Mouse (Mus musculus) spleen, adult 12 weeks (tissue): ENCODE measurements around the gene Celf5.

Experiments
- DNase-seq: peaks from one replicate; pipeline ENCODE4 v3.0.0; 2022; ENCODE audit warnings: low spot score

Celf5 gene

GRCm38 (mm10) chr10:81426897-81427296, 55.6 kb downstream of the Celf5 start:
- DNase-seq = no peak

DNA sequence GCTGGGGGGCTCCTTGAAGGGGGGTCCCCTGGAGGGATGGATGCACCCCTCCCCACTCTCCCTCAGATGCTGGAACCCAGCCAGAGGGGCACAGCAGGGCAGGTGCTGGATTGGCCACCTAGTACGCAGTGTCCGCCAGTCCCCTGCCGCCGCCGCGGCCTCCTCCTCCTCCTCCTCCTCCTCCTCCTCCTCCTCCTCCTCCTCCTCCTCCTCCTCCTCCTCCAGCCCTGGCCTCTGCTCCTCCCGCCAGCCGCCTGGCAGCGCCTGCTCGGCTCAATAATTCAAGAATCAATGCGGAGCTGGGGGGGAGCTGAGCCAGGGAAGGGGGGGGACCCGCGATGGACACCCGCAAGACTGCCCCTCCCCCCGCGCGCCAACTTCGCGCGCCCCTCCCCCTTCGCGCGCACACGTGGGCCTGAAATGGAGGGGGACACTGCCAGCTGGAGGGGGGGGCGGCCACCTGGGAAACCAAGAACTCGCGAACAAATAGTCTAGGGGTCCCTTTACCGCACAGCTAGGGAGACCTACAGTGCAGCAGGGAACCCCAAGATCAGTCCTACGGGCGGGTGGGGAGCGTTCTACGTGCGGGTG, 56.3 kb downstream of the Celf5 start:
- no peak for DNase-seq

GRCm38 (mm10) chr10:81425236-81425850, 57.2 kb downstream of the Celf5 start:
- no peak for DNase-seq

GRCm38 (mm10) chr10:81424246-81425051, 58.1 kb downstream of the Celf5 start:
- no peak for DNase-seq

DNA sequence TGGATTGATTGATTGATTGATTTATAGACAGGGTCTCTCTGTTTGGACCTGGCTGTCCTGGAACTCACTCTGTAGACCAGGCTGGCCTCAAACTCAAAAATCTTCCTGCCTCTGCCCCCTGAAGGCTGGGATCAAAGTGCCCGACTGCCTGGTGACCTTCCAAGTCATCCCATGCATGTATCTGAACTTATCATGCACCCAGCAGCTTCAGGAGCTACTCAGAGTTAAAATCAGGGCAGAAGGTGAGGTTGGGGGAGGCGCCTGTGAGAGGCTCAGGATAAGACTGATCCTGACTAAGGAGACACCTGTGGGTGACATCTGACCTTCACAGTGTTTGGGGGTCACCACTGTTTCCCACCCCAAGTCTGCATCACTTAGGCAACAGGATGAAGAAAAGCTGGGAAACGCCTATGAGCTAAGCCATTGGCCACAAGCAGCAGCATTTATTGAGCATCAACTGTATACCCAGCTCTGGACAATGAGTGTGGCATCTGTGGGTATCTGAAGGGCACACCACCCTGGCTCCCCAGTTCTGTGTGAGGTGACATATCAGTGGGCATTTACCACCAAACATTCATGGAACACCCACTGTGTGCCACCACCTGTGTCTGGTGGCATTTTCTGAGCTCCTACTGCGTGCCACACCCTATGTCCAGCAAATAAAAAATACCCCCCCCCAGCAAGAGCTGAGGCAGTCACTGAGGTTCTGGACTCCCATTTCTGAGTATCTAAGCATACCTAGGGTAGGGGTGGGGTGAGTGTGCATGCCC, 58.8 kb downstream of the Celf5 start:
- DNase-seq = no peak

- no peak for DNase-seq
Observed at GRCm38 (mm10) chr10:81422661-81423217, 59.8 kb downstream of the Celf5 start.

- no peak for DNase-seq
Observed at GRCm38 (mm10) chr10:81422191-81422590, 60.3 kb downstream of the Celf5 start.

- DNase-seq = no peak
Observed at GRCm38 (mm10) chr10:81421797-81422100, 60.8 kb downstream of the Celf5 start.

DNA sequence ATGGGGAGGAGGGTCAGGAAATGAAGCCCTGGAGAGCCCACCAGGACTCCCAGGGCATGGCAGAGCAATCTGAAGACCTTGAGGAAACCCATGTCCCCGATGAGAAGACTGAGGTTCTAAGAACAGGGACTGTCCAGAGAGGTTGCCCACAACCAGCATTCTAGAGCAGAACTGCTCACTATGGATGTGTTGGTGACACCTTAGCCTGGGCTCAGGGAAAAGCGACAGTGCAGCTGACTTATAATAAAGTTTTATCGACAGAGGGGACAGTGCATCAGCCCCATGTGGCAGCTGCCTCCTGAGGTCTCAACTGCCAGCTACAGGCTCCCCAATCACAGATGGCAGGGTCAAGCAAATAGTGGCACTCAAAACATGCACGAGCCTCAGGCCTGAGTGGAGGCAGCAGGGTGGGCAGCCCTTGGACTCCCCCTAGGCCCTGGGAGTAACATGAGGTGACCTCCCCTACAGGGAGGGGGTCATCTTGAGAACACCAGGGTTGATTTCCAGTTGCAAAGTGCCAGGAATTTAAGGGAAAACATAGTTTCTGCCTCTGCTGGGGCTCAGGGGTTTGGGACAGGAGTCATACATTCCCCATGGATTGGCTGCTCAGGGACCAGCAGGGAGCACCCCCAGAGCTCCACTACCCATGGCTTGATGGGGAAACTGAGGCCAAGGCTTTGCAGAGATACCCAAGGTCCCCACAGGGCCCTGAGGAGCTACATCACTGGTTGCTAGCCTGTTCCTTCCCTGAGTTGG, 61.3 kb downstream of the Celf5 start:
- DNase-seq = no peak

GRCm38 (mm10) chr10:81420191-81420767, 62.2 kb downstream of the Celf5 start:
- DNase-seq = no peak

GRCm38 (mm10) chr10:81419111-81419928, 63.2 kb downstream of the Celf5 start:
- no peak for DNase-seq

- no peak for DNase-seq
Observed at GRCm38 (mm10) chr10:81418216-81419070, 64.1 kb downstream of the Celf5 start.

DNA sequence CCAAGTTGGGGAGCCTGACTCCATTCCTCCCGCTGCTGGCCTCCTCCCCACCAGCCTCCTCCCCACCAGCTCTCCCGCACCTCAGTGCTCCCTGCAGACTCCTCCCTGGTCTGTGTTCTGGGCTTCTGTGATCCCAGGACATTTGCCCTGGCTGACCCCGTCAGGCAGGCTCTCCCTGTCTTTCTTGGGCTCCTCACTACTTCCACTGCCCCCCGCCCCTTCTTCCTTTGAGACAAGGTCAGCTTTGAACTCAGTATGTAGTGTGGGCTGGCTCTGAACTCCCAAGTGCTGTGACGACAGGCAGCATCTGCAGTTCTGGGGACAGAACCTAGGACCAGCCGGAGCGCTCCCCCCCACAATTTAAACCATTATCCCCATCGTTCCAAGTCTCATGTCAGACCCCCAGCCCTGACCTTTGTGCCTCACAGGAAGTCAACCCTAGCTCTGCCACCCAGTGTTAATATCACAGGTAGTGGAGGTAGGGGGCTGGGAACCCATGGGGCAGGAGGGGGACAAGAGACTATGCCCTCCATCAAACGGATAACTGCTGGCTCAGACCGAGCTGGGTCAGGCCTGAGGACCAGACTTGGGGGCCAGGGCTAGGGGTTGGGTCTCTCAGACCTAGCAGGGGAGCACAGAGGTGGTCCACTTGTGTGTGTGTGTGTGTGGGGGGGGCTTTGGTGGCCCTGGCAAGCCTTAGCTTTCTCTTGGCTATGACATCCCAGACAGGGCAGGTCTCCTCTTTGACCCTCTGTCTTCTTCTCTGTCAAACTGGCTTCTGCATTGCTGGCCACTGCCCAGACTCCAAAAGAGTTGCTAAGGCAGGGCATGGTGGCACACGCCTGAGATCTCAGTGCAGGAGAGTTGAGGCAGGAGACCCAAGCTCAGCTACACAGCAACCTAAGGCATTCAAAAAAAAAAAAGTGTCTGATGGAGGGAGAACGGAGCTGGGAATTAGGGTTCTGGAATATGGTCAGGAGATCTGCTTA, 65.0 kb downstream of the Celf5 start:
- no peak for DNase-seq

GRCm38 (mm10) chr10:81416581-81417226, 65.8 kb downstream of the Celf5 start:
- DNase-seq = no peak

DNA sequence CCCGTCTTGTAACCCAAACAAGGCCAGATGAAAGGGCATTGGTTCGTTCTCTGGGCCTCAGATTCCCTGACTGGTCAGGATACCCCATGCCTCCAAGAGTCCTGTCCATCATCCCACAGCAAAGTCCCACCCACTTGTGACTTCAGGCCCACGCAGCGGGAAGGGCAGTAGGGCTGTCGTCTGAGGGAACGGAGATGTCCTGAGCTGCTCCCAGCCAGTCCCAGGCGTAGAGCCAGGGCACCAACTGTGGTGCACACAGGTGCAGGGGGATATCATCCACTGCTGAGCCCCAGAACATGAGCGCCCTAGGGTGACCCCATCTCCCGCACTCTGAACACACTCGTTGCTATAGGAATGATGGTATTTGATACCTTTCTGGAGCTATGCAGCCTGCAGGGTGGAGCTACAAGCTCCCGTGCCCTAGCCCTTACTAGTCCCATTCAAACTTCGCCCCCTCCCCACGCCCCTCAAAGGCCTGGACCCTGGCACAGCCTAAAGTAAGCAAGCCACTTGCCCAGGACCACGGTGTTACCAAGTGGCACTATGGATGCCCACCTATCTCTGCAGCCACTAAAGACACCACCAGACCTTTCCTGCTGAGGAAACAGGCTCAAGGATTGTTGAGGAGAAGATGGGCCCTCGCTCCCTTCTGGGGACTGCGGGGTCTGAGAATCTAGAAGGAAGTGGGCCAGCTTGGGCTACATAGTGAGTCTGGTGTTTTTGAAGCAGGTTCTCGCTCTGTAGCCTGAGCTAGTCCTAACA, 66.8 kb downstream of the Celf5 start:
- no peak for DNase-seq

GRCm38 (mm10) chr10:81415146-81415545, 67.4 kb downstream of the Celf5 start:
- no peak for DNase-seq

- DNase-seq = no peak
Observed at GRCm38 (mm10) chr10:81414682-81415081, 67.8 kb downstream of the Celf5 start.
